In the genomic region with DNA sequence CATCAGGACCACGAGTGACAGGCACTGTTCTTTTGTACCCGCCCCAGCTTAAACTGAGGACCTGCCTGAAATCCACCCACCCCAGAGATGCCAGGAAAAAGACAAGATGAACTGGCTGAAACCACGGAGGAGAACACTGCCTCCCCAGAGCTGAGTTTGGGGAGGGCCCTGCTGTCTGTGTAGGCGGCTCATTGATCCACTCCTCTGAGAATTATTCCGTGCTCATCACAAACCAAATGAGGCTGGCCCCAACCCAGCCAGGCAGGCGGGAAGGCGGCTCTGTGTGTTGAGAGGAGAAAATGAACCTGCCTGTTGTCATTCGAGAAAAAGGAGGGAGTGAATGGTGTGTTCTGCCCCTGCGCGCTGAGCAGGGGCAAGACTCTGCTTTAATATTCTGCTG, we compare ENCODE assay signal across 11 mouse cellular contexts. TPM values are rescaled to one million over a fixed set of nuclear protein-coding genes. Genes with fewer than 3 reads are reported as not detected.
DNase-seq lines count a peak whose midpoint lies in the region; ATAC-seq and TF ChIP-seq lines count a peak whose summit lies in the region.
"Had no signal": no experiment of that assay in that cellular context is flagged by ENCODE, and none has a peak within 500 bp of the region (broad histone marks: within the 10 kb centered on the region; RNA-seq: fewer than 3 reads in every experiment).

No protein-coding gene starts in this region.

- H3K4me3 ChIP-seq in forebrain, embryonic 15.5 days, result peak overlapping the region; percentile 63
- H3K4me3 ChIP-seq in limb, embryonic 12.5 days (replicated peaks), result peak overlapping the region; percentile 60; the same call in 1 of the 2 replicates
- H3K4me3 ChIP-seq in stomach, postnatal 0 days (ENCODE audit: low read depth, low read length), result no peak overlapping the region
- H3K4me3 ChIP-seq: megakaryocyte, embryonic 14.5 days had no signal

- H3K27ac ChIP-seq in forebrain, embryonic 15.5 days (replicated peaks), result peak overlapping the region; percentile 75
- no peak overlapping the region for H3K27ac ChIP-seq in limb, embryonic 12.5 days
- H3K27ac ChIP-seq in stomach, postnatal 0 days (replicated peaks), result no peak overlapping the region
- H3K27ac ChIP-seq: stomach, embryonic 15.5 days had no signal

- no peaks in the 10 kb centered on the region for H3K9me3 ChIP-seq in forebrain, embryonic 15.5 days
- H3K9me3 ChIP-seq in limb, embryonic 12.5 days, result no peaks in the 10 kb centered on the region
- no peaks in the 10 kb centered on the region for H3K9me3 ChIP-seq in stomach, postnatal 0 days (ENCODE audit: control insufficient read depth, low read length)
- H3K9me3 ChIP-seq: megakaryocyte, embryonic 14.5 days; stomach, embryonic 15.5 days had no signal

- peaks cover 9% of the 10 kb centered on the region; the same call in 1 of the 2 replicates for H3K27me3 ChIP-seq in forebrain, embryonic 15.5 days
- peaks cover 96% of the 10 kb centered on the region for H3K27me3 ChIP-seq in limb, embryonic 12.5 days
- H3K27me3 ChIP-seq in stomach, postnatal 0 days (ENCODE audit: control insufficient read depth, insufficient read depth, low read length), result peaks cover 18% of the 10 kb centered on the region

- 6% methylated on average over 10 of the region's 10 CpGs for whole genome bisulfite sequencing in forebrain, embryonic 15.5 days
- WGBS in limb, embryonic 12.5 days, result 8% methylated on average over 10 of the region's 10 CpGs
- 19% methylated on average over 10 of the region's 10 CpGs for WGBS in stomach, postnatal 0 days

- no peak for TF ChIP-seq EP300 in stomach, postnatal 0 days (optimal IDR thresholded peaks at IDR 0.05)

- H3K4me1 ChIP-seq in forebrain, embryonic 15.5 days, result peaks cover 29% of the 10 kb centered on the region
- H3K4me1 ChIP-seq in limb, embryonic 12.5 days (replicated peaks), result peaks cover 25% of the 10 kb centered on the region
- H3K4me1 ChIP-seq in stomach, postnatal 0 days (replicated peaks; ENCODE audit: control insufficient read depth, insufficient read depth), result no peaks in the 10 kb centered on the region

- TF ChIP-seq CTCF in stomach, postnatal 0 days (IDR thresholded peaks at IDR 0.05; ENCODE audit: low read depth), result no peak

- H3K9ac ChIP-seq in forebrain, embryonic 15.5 days (replicated peaks), result peak overlapping the region; percentile 74
- no peak overlapping the region for H3K9ac ChIP-seq in limb, embryonic 12.5 days (replicated peaks)
- H3K9ac ChIP-seq in stomach, postnatal 0 days (ENCODE audit: low read length), result no peak overlapping the region
- H3K9ac ChIP-seq: stomach, embryonic 15.5 days had no signal

- H3K4me2 ChIP-seq in forebrain, embryonic 15.5 days (replicated peaks), result peak overlapping the region; percentile 89
- H3K4me2 ChIP-seq in limb, embryonic 12.5 days, result peak overlapping the region; percentile 100; the same call in 1 of the 2 replicates
- H3K4me2 ChIP-seq in stomach, postnatal 0 days (replicated peaks; ENCODE audit: low read depth), result no peak overlapping the region

- DNase-seq in testis, postnatal 10 days (ENCODE audit: low spot score), result peak; percentile 38
- DNase-seq in testis, postnatal 14 days (ENCODE audit: low spot score), result no peak
- DNase-seq in stomach, postnatal 0 days (ENCODE audit: low spot score), result peak; percentile 10
- DNase-seq in lung, postnatal 25 days (ENCODE audit: low spot score), result no peak
- DNase-seq in adrenal gland, postnatal 14 days, result no peak
- DNase-seq in kidney, postnatal 25 days, result no peak

- ATAC-seq in forebrain, embryonic 15.5 days (replicated peaks), result no peak
- ATAC-seq in limb, embryonic 12.5 days (ENCODE audit: insufficient number of reproducible peaks, insufficient read depth, low FRiP score, low TSS enrichment, low read depth), result no peak
- ATAC-seq in stomach, postnatal 0 days (ENCODE audit: low FRiP score, low TSS enrichment), result no peak
- ATAC-seq: Patski had no signal

- no peaks in the 10 kb centered on the region for H3K36me3 ChIP-seq in forebrain, embryonic 15.5 days
- H3K36me3 ChIP-seq in limb, embryonic 12.5 days, result no peaks in the 10 kb centered on the region
- no peaks in the 10 kb centered on the region for H3K36me3 ChIP-seq in stomach, postnatal 0 days (ENCODE audit: control insufficient read depth, insufficient read depth, low read length)
- H3K36me3 ChIP-seq: stomach, embryonic 15.5 days had no signal

RNA-seq across cellular contexts. Expression of gene Ephb1, which starts 2.8 kb away (rescaled TPM):
- 40.5 and 42.3 TPM in 2 replicates for polyA plus RNA-seq in forebrain, embryonic 15.5 days (2015; fragmentation: Nextera tagmentation; extraction: Ambion mirVana)
- polyA plus RNA-seq in limb, embryonic 12.5 days (2016; fragmentation: Nextera tagmentation; extraction: Ambion mirVana), result 2.3 and 3.1 TPM in 2 replicates
- 1.0 and 1.1 TPM in 2 replicates for polyA plus RNA-seq in stomach, postnatal 0 days (2015; fragmentation: Nextera tagmentation; extraction: Ambion mirVana)
- total RNA-seq in adrenal gland, postnatal 14 days (2021), result 3.3 and 3.7 TPM in 2 replicates

Comparison
In these comparisons a context has a peak if more than half of its experiments do, and no peak if none do; other contexts are left out.
1. DNase-seq: peak in testis, postnatal 10 days (single experiment) and stomach, postnatal 0 days (single experiment); none in testis, postnatal 14 days (single experiment), lung, postnatal 25 days (single experiment), adrenal gland, postnatal 14 days (single experiment) and kidney, postnatal 25 days (0 of 2).
2. RNA of gene Ephb1, which starts 2.8 kb away (polyA plus RNA-seq): 40.5 to 42.3 TPM in forebrain, embryonic 15.5 days; 2.3 to 3.1 TPM in limb, embryonic 12.5 days and 1.0 to 1.1 TPM in stomach, postnatal 0 days; every median in the first group is over 10 times any median in the second.